Mouse (Mus musculus): ENCODE data around the gene Smim12. TPM values are rescaled to one million over a fixed set of nuclear protein-coding genes. Genes with fewer than 3 reads are reported as not detected.

The Smim12 gene
- 2.1 TPM for polyA plus RNA-seq (2014; fragmentation: Illumina TruSeq; extraction: RNeasy Lipid Tissue Mini Kit (QIAGEN cat#74804))

DNA sequence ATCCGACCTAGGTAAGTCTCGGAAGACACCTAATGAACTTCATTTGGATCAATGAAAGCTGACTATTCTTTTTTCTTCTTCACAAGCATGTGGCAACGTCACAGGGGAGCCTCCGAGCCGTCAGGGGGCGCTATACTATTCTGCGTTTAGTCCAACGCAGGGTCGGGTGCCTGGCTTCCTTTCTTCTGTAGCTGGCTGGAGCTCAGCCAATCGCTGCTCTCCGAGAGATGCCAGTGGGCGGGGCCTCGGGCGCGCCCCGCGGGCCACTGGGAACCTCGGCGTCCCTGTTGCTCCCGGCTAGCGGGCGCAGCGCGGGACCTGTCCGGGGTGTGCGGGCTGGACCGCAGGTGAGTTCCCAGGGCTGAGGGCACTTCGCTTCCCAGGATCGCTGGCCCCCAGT lies at the start of gene Smim12:
Gene Smim12, plus strand, starts transcription at position 233 of the 400 bp plus-strand sequence.

Other genes starting within 250 kb of the Smim12 start
- 716 TPM for gene Sfpq, start 222.5 kb upstream of the Smim12 start, polyA plus RNA-seq (2014; fragmentation: Illumina TruSeq; extraction: RNeasy Lipid Tissue Mini Kit (QIAGEN cat#74804))
- gene Zmym1, start 182.6 kb upstream of the Smim12 start, polyA plus RNA-seq (2014; fragmentation: Illumina TruSeq; extraction: RNeasy Lipid Tissue Mini Kit (QIAGEN cat#74804)), result 40.3 TPM
- gene Zmym6, start 166.4 kb upstream of the Smim12 start, polyA plus RNA-seq (2014; fragmentation: Illumina TruSeq; extraction: RNeasy Lipid Tissue Mini Kit (QIAGEN cat#74804)), result 31.5 TPM
- gene Tmem35b, start 120.1 kb upstream of the Smim12 start, polyA plus RNA-seq (2014; fragmentation: Illumina TruSeq; extraction: RNeasy Lipid Tissue Mini Kit (QIAGEN cat#74804)), result 23.5 TPM
- not detected for gene Dlgap3, start 74.6 kb upstream of the Smim12 start, polyA plus RNA-seq (2014; fragmentation: Illumina TruSeq; extraction: RNeasy Lipid Tissue Mini Kit (QIAGEN cat#74804))
- gene Gja4, start 70.3 kb downstream of the Smim12 start, polyA plus RNA-seq (2014; fragmentation: Illumina TruSeq; extraction: RNeasy Lipid Tissue Mini Kit (QIAGEN cat#74804)), result not detected
- gene Gjb3, start 87.1 kb downstream of the Smim12 start, polyA plus RNA-seq (2014; fragmentation: Illumina TruSeq; extraction: RNeasy Lipid Tissue Mini Kit (QIAGEN cat#74804)), result not detected
- gene Gjb4, start 110.3 kb downstream of the Smim12 start, polyA plus RNA-seq (2014; fragmentation: Illumina TruSeq; extraction: RNeasy Lipid Tissue Mini Kit (QIAGEN cat#74804)), result not detected
- not detected for gene Gjb5, start 114.4 kb downstream of the Smim12 start, polyA plus RNA-seq (2014; fragmentation: Illumina TruSeq; extraction: RNeasy Lipid Tissue Mini Kit (QIAGEN cat#74804))